Mouse (Mus musculus) embryonic fibroblast, embryonic 13.5 days (primary cell): Measurements from ENCODE around the gene Frem1. TPM values are rescaled to one million over a fixed set of nuclear protein-coding genes. Genes with fewer than 3 reads are reported as not detected.

Experiments used
- H3K27ac ChIP-seq: 2 replicates; pipeline ENCODE4 v1.5.1; 2012; ENCODE audit warnings: low read length, control low read depth, inconsistent platforms; ENCODE audit not compliant: insufficient read depth
- H3K4me1 ChIP-seq: 2 replicates; pipeline ENCODE4 v1.6.1; 2011; ENCODE audit warnings: low read length; ENCODE audit not compliant: control insufficient read depth, insufficient read depth
- H3K4me3 ChIP-seq: 2 replicates; pipeline ENCODE4 v1.5.1; 2011; ENCODE audit warnings: mild to moderate bottlenecking, control low read depth, low read length; ENCODE audit not compliant: insufficient read depth
- CTCF ChIP-seq: IDR thresholded peaks from 2 replicates; pipeline ENCODE4 v1.5.1; 2011; ENCODE audit warnings: mild to moderate bottlenecking, control low read depth, low read length, moderate library complexity, borderline replicate concordance; ENCODE audit not compliant: insufficient read depth
- POLR2A ChIP-seq: IDR thresholded peaks from 2 replicates; pipeline ENCODE4 v1.6.1; 2011; ENCODE audit warnings: low read depth, mild to moderate bottlenecking, control low read depth, low read length, moderate library complexity
- polyA plus RNA-seq: library from polyadenylated mRNA; stranded (reverse); fragments of >200 nt; gene quantifications from 2 replicates; pipeline ENCODE4 v1.2.4, GENCODE M21; 2011; ENCODE audit warnings: low read depth; ENCODE audit not compliant: missing spikeins, insufficient read length

Frem1 gene
- polyA plus RNA-seq: 2.5 and 11.0 TPM in 2 replicates

DNA sequence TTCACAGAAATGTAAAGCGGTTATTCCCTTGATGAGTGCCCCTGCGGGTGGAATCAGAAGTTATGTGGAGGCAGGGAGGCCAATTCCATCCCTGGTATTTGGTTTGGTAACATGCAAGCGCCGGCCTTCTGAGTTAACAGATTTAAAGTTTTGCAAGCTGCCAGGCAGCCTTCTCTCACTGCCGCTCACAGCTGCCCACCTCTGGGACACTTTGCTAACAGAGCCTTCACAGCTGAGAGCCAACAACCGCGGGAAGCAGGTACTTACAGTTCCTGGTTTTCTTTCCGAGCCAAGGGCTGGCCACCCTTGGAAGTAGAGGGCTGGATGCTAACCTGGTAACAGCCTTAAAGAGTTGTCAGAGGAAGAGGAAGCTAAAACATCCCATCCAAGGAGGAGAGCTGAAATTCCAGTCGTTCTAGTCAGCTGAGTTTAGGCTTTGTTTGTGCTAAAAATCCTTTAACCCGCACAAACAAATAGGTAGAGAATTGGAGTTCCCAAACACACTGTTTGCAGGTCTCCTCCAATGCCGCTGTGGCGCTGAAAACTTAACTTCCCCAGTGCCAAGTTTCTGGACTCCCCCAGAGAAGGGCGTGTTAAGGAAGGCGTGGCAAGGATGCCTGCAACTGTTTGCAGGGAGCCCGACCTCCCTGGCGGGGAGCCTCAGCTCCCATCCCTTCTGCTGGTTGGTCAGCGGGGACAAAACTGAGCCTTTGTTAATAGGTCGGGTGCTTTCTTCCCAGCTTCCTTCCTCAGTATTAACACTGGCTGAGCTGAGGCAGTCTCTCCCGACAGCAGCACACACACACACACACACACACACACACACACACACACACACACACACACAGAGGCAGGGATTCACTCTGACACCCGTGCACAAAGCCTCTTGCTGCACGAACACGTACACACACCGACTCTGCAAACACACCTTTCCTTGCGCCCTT is at the start of gene Frem1:
Gene Frem1 (minus strand): TSS at position 706 of the 944 bp plus-strand sequence.
- TF ChIP-seq POLR2A (no peak), CTCF (no peak)
- H3K4me1 ChIP-seq: no peaks in the 10 kb centered on the region
- H3K27ac ChIP-seq: no peak within 1 kb of the TSS
- H3K4me3 ChIP-seq: peak within 1 kb of the TSS; percentile 6; the same call in 1 of the 2 replicates

- TF ChIP-seq CTCF (no peak), POLR2A (no peak)
- Histone ChIP-seq H3K4me3 (no peak overlapping the region), H3K4me1 (peaks cover 3% of the 10 kb centered on the region; the same call in 1 of the 2 replicates), H3K27ac (no peak overlapping the region)
Measured at GRCm38 (mm10) chr4:83099025-83099424, 46.9 kb upstream of the Frem1 start.

DNA sequence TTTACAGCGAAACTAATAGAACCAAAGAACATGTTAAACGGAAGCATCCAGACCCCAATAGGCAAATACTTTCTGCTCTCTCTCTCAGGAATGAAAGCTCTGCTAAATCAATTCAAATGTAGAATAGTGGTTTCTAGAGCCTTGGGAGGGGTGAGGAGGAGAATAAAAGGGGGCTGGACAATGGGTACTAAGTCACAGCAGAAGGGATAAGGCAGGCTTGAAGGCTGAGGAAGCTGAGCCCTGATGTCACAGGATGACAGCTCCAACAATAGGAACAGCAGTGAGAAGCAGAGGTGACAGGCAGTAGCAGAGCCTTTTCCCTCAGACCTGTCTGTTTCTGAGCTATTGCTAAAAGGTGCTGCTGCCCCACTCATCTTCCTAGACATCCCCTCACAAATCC is 41.8 kb upstream of the Frem1 start:
- H3K4me3 ChIP-seq: no peak overlapping the region
- TF ChIP-seq POLR2A (no peak), CTCF (no peak)
- H3K27ac ChIP-seq: no peak overlapping the region
- H3K4me1 ChIP-seq: peaks cover 3% of the 10 kb centered on the region; the same call in 1 of the 2 replicates

- no peak for TF ChIP-seq CTCF
- no peak for TF ChIP-seq POLR2A
- no peak overlapping the region for H3K4me3 ChIP-seq
- H3K27ac ChIP-seq: no peak overlapping the region
- H3K4me1 ChIP-seq: no peaks in the 10 kb centered on the region
Measured at GRCm38 (mm10) chr4:83090691-83091448, 38.7 kb upstream of the Frem1 start.

- Histone ChIP-seq H3K4me1 (peaks cover 8% of the 10 kb centered on the region), H3K4me3 (no peak overlapping the region), H3K27ac (peak overlapping the region; percentile 2; the same call in 1 of the 2 replicates)
- TF ChIP-seq POLR2A (no peak), CTCF (no peak)
Measured at GRCm38 (mm10) chr4:83080364-83081174, 28.4 kb upstream of the Frem1 start.

GRCm38 (mm10) chr4:83064191-83064590 is 12.1 kb upstream of the Frem1 start:
- Histone ChIP-seq H3K4me3 (no peak overlapping the region), H3K27ac (no peak overlapping the region), H3K4me1 (0 out of 2 replicates have a peak, but pooled peaks cover 3% of the 10 kb centered on the region)
- no peak for TF ChIP-seq CTCF
- no peak for TF ChIP-seq POLR2A

DNA sequence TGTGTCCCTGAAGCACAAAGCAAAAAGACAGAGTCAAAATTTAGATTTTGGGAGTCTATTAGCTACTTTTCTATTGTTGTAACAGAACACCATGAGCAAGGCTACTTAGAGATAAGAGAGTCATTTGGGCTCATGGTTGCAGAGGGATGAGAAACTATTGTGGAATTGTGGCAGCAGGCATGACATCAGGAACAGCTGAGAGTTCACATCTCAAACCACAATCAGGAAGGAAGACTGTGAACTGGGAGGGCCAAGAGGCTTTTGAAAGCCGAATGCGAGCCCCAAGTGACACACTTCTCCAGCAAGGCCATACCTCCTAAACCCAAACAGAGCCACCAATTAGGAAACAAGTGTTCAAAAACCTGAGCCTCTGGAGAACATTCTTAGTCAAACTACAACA is 9.4 kb upstream of the Frem1 start:
- no peak overlapping the region for H3K4me3 ChIP-seq
- H3K4me1 ChIP-seq: 0 out of 2 replicates have a peak, but pooled peaks cover 3% of the 10 kb centered on the region
- TF ChIP-seq CTCF: no peak
- no peak for TF ChIP-seq POLR2A
- H3K27ac ChIP-seq: no peak overlapping the region

- Histone ChIP-seq H3K4me1 (0 out of 2 replicates have a peak, but pooled peaks cover under 1% of the 10 kb centered on the region), H3K27ac (no peak overlapping the region), H3K4me3 (no peak overlapping the region)
- TF ChIP-seq POLR2A (no peak), CTCF (no peak)
Measured at GRCm38 (mm10) chr4:83058617-83059016, 6.5 kb upstream of the Frem1 start.

GRCm38 (mm10) chr4:83058182-83058581 is 6.0 kb upstream of the Frem1 start:
- Histone ChIP-seq H3K4me3 (no peak overlapping the region), H3K27ac (no peak overlapping the region), H3K4me1 (no peaks in the 10 kb centered on the region)
- no peak for TF ChIP-seq POLR2A
- no peak for TF ChIP-seq CTCF
